Mouse (Mus musculus) R1 (cell line): ENCODE measurements around the gene Zfp936.
A peak's percentile ranks its signal among the peaks of the same experiment; 100 is the strongest.

Experiments
- DNase-seq: peaks from one replicate; pipeline ENCODE4 v3.0.0-alpha.2; 2018; ENCODE audit warnings: low read depth, low spot score

Zfp936 gene

DNA sequence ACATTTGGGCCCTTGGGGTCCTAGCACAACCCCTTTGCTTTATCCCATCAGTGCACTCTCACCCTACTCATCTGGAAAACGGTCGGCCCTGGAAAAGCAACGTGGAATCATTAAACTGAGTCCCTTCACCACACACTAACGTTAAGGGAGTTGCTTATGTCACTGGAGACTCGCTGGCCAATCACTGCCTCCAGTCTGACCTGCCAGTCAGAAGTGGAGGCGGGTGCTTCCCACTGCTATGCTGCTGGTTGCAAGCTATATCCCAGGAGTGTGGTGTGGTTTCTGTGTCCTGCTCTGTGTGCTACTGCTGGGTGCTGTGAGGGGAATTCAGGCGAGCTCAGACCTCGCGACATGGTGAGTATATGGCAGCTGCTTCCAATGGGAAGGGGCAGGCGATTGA, at the start of gene Zfp936:
Zfp936 (plus strand) TSS at position 301 of the 400 bp plus-strand sequence.
- peak; percentile 23 for DNase-seq

DNA sequence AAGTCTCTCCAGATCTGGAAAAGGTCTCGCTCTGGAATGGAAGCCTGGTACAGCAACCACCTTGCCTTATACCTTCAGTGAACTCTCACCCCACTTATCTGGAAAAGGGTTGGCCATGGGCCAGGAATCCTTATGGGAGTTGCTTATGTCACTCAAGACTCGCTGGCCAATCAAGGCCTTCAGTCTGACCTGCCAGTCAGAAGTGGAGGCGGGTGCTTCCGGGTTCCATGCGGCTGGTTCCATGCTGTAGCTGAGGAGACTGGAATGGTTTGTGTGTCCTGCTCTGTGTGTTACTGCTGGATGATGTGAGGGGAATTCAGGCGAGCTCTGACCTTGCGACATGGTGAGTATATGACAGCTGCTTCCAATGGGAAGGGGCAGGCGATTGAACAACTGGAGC, 36.2 kb upstream of the Zfp936 start:
- peak; percentile 98 for DNase-seq

DNA sequence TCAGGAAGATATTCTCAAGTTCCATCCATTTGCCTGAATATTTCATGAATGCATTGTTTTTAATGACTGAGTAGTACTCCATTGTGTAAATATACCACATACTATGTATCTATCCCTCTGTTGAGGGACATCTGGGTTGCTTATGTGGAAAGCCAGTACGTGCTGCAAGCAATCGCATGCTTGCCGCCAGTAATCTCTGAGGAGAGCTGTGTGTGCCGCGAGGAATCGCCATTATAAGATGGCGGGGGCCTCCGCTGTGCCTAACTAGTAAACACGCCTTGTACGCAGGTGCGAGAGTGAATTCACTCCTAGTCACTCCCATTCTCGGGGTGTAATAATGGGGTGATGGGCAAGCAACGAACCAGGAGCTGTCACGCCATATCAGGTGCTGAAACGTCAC, 14.7 kb downstream of the Zfp936 start:
- peak; percentile 58 for DNase-seq

DNA sequence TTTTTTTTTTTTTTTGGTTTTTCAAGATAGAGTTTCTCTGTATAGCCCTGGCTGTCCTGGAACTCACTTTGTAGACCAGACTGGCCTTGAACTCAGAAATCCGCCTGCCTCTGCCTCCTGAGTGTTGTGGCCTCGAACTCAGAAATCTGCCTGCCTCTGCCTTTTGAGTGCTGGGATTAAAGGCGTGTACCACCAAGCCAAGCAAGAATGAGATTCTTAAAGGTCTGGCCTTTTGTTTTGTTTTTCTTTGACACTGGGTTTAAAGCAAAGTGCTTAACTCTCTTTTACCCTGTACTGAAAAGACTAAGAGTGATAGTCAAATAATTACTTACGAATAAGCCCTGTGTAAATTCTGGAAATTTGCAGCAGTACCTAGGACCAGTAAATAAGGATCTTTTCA, 50.1 kb downstream of the Zfp936 start:
- peak; percentile 81 for DNase-seq

DNA sequence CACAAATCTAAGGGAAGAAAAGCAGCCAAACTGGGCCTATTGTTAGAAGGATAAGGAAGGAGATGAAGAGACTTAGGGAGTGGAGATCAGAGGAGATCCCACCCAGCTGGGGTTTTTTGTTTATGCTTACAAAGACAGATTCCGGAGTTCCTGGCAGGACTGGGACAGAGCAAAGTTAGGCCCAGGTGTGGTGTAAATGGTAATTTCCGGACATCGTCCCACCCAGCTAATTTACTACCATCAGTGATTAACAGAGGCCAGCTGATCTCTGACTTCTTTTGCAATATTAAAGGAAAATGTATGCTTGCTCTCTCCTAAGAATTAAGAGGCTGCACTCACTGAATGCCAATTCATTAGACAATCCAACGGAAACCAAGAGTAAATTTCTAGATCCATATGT, 53.1 kb downstream of the Zfp936 start:
- peak; percentile 99 for DNase-seq

DNA sequence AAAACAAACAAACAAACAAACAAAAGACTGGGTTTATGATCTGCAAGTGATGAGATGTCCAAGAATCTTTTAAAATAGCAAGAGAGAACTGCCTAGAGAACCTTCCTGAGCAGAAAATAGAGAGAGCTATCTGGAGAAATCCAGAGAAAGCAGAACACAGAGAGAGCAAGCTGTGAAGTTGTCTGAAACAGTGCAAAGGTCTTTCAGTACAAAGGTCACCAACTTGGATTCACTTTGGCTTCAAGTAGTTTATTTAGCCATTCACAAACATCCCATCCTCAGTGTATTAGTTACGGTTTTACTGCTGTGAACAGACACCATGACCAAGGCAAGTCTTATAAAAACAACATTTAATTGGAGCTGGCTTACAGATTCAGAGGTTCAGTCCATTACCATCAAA, 53.8 kb downstream of the Zfp936 start:
- peak; percentile 83 for DNase-seq

DNA sequence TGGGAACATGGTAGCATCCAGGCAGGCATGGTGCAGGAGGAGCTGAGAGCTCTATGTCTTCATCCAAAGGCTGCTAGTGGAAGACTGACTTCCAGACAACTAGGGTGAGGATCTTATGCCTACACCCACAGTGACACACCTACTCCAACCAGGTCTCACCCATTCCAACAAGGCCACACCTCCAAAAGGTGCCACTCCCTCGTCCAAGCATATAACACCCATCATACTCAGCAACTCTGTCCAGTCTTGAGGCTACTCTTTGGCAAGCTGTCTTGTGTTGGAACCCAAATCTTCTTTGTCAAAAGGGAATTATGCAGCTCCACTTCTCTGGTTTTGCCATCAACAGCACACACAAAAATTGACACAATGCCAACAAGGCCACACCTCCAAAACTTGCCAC, 54.2 kb downstream of the Zfp936 start:
- peak; percentile 86 for DNase-seq

DNA sequence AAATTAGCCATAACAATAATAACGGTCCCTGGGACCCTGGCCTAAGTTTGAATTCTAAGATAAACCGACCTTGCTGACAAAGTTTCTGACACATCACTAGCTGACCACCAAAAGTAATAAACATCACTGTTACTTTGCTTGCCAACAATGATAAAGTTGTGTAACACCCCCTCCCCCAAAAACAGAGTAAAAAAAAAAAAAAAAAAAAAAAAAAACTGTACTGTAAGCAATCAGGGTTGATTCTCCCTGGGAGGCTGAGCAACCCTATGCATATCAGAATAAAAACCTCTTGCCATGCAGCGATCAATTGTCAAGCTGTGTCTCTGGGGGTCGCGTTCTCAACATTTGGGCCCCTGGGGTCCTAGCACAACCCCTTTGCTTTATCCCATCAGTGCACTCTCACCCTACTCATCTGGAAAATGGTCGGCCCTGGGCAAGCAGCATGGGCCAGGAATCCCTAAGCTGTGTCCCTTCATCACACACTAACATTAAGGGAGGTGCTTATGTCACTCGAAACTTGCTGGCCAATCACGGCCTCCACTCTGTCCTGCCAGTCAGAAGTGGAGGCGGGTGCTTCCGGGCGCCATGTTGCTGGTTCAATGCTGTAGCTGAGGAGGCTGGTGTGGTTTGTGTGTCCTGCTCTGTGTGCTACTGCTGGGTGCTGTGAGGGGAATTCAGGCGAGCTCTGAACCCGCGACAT, 63.1 kb downstream of the Zfp936 start:
- DNase-seq: peak; percentile 99

DNA sequence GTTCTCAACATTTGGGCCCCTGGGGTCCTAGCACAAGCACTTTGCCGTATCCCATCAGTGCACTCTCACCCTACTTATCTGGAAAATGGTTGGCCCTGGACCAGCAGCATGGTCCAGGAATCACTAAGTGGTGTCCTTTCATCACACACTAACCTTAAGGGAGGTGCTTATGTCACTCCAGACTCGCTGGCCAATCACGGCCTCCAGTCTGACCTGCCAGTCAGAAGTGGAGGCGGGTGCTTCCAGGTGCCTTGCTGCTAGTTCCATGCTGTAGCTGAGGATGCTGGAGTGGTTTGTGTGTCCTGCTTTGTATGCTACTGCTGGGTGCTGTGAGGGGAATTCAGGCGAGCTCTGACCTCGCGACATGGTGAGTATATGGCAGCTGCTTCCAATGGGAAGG, 99.8 kb downstream of the Zfp936 start:
- peak; percentile 92 for DNase-seq
